Mouse (Mus musculus): ENCODE measurements around the gene Vmn2r6. TPM values are rescaled to one million over a fixed set of nuclear protein-coding genes. Genes with fewer than 3 reads are reported as not detected.
A peak's percentile ranks its signal among the peaks of the same experiment; 100 is the strongest.
"Not testable (repeated sequence)": the region's sequence is repeated elsewhere in the genome, so short reads cannot be mapped to it uniquely, and the experiment has no call there.

Gene Vmn2r6
- not detected in 2 replicates for polyA plus RNA-seq (2014; fragmentation: Nextera tagmentation; extraction: Ambion mirVana)

DNA sequence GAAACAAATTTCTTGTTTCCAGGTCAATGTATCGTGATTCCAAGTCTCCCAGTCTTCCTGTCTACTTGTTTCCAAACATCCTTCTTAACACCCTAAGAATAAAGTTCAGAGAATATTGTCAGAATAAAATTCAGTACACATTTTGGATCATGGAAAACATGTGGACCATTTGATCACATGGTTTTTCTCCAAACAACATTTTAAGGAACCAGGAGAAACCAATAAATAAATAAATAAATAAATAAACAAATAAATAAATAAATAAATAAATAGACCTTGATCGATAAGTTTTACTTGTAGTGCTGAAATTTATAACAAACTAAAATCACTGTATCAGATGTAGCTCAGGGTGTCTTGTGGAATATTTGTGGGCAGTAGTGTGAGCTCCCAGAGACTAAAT lies at the start of gene Vmn2r6:
Vmn2r6 (minus strand) TSS at position 101 of the 400 bp plus-strand sequence.
- not testable (repeated sequence) for H3K27me3 ChIP-seq (ENCODE audit: control insufficient read depth, insufficient read depth, low read length); H3K9me3 ChIP-seq (ENCODE audit: control insufficient read depth, low read depth, low read length); H3K4me3 ChIP-seq (ENCODE audit: low read depth, low read length); H3K27ac ChIP-seq (ENCODE audit: low read length); H3K4me2 ChIP-seq (replicated peaks; ENCODE audit: low read depth, low read length); H3K9ac ChIP-seq (replicated peaks; ENCODE audit: low read depth, low read length); H3K4me1 ChIP-seq (ENCODE audit: control insufficient read depth, insufficient read depth, low read length); H3K36me3 ChIP-seq (ENCODE audit: control insufficient read depth, insufficient read depth, low read length); ATAC-seq (ENCODE audit: insufficient number of reproducible peaks, insufficient read depth, low FRiP score, low read depth)
- 86% methylated on average over 2 of the region's 2 CpGs for WGBS

DNA sequence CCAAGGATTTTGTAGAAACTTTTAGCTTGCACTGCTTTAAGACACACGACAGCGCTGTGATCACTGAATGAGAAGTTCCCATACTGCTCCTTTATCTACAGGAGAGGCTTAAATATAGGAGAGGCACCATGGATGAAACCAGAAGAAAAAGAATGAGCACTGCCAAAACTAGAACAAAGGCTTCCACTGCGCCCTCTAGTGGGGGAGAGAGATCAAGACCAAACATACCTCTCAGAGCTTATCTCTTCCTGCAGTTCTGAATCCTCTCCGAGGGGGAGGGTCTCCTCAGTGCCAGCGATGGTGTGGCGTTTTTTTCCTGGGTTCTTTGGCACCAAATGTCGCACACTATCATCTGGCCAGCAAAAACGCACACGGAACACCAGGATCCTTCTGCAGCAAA lies 22.0 kb upstream of the Vmn2r6 start:
- Histone ChIP-seq H3K36me3 (ENCODE audit: control insufficient read depth, insufficient read depth, low read length) (no peaks in the 10 kb centered on the region), H3K9ac (replicated peaks; ENCODE audit: low read depth, low read length) (no peak overlapping the region), H3K4me1 (ENCODE audit: control insufficient read depth, insufficient read depth, low read length) (no peaks in the 10 kb centered on the region), H3K27me3 (ENCODE audit: control insufficient read depth, insufficient read depth, low read length) (no peaks in the 10 kb centered on the region), H3K9me3 (ENCODE audit: control insufficient read depth, low read depth, low read length) (no peaks in the 10 kb centered on the region), H3K4me3 (ENCODE audit: low read depth, low read length) (no peak overlapping the region), H3K27ac (ENCODE audit: low read length) (no peak overlapping the region), H3K4me2 (replicated peaks; ENCODE audit: low read depth, low read length) (no peak overlapping the region)
- no peak for ATAC-seq (ENCODE audit: insufficient number of reproducible peaks, insufficient read depth, low FRiP score, low read depth)
- WGBS = 69% methylated on average over 9 of the region's 9 CpGs

DNA sequence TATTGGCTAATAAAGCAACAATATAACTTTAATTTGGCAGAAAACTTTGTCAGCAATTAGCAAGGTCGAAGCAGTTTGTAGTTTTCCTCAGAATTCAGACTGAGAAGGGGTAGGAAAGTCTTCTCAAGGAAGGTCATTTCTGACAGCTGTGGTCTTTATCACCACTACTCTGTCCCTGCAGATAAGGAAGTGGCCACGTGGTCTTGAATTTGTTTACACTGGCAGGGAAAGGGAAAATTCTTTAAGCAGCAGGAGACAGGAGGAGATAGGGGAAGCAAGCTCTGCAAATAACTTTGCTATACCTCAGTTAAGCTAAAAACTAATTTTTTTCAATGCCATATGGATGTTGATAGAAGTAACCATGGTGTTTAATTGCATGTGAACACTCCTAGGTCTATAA lies 3.2 kb upstream of the Vmn2r6 start:
- not testable (repeated sequence) for H3K27ac ChIP-seq (ENCODE audit: low read length); H3K4me1 ChIP-seq (ENCODE audit: control insufficient read depth, insufficient read depth, low read length); H3K4me2 ChIP-seq (replicated peaks; ENCODE audit: low read depth, low read length); H3K27me3 ChIP-seq (ENCODE audit: control insufficient read depth, insufficient read depth, low read length); H3K9ac ChIP-seq (replicated peaks; ENCODE audit: low read depth, low read length); H3K9me3 ChIP-seq (ENCODE audit: control insufficient read depth, low read depth, low read length); H3K4me3 ChIP-seq (ENCODE audit: low read depth, low read length); H3K36me3 ChIP-seq (ENCODE audit: control insufficient read depth, insufficient read depth, low read length)
- WGBS = 12% methylated on average over 2 of the region's 2 CpGs
- ATAC-seq (ENCODE audit: insufficient number of reproducible peaks, insufficient read depth, low FRiP score, low read depth) = peak; percentile 28; the same call in 1 of the 2 replicates

DNA sequence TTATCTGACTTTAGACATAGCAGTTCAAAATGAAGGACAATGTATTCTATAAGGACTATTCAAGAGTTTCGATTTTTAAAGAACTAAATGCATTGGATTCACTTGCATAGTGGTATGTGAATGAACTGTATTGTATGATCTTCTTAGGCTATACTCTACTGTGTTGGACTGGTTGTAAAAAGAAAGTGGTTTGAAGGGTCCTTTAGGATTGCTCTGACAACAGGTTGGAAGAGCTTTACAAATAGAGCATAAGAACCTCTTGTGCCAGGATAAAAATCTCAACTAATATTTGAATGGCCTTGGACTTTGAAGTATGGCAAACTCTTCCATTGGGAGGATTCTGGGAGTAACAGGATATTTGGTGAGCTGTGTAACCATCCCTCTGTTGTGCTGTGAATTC lies 42.0 kb downstream of the Vmn2r6 start:
- not testable (repeated sequence) for H3K36me3 ChIP-seq (ENCODE audit: control insufficient read depth, insufficient read depth, low read length); H3K9ac ChIP-seq (replicated peaks; ENCODE audit: low read depth, low read length); H3K27me3 ChIP-seq (ENCODE audit: control insufficient read depth, insufficient read depth, low read length); H3K4me2 ChIP-seq (replicated peaks; ENCODE audit: low read depth, low read length); H3K27ac ChIP-seq (ENCODE audit: low read length); ATAC-seq (ENCODE audit: insufficient number of reproducible peaks, insufficient read depth, low FRiP score, low read depth); H3K4me1 ChIP-seq (ENCODE audit: control insufficient read depth, insufficient read depth, low read length); H3K4me3 ChIP-seq (ENCODE audit: low read depth, low read length); H3K9me3 ChIP-seq (ENCODE audit: control insufficient read depth, low read depth, low read length)
- WGBS = 81% methylated on average over 1 of the region's 1 CpGs

DNA sequence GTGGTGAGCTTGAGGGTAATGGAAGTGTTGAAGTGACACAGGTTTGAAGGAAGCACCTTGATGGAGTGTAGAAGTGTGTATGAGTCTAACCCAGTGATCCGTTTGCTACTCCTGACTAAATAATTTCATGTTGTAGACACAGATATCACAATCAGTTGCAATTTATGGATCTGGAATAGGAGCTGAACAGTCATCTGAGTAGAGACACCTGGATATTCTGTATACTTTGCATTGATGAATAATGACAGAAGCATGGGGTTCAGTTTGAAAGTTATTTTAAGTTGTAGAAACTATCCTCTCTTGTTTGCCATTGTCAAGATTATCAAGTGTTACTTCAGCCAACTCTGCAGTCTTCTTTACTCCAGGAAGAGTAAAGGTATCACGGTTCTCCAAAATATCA lies 55.9 kb downstream of the Vmn2r6 start, which contains the start of gene Vmn2r5:
Vmn2r5 (minus strand) TSS at position 101 of the 400 bp plus-strand sequence.
- H3K9ac ChIP-seq (replicated peaks; ENCODE audit: low read depth, low read length); H3K36me3 ChIP-seq (ENCODE audit: control insufficient read depth, insufficient read depth, low read length); H3K4me1 ChIP-seq (ENCODE audit: control insufficient read depth, insufficient read depth, low read length); H3K4me2 ChIP-seq (replicated peaks; ENCODE audit: low read depth, low read length); H3K4me3 ChIP-seq (ENCODE audit: low read depth, low read length); H3K9me3 ChIP-seq (ENCODE audit: control insufficient read depth, low read depth, low read length); H3K27me3 ChIP-seq (ENCODE audit: control insufficient read depth, insufficient read depth, low read length); ATAC-seq (ENCODE audit: insufficient number of reproducible peaks, insufficient read depth, low FRiP score, low read depth); H3K27ac ChIP-seq (ENCODE audit: low read length): not testable (repeated sequence)
- no CpG with 5 or more reads among the region's 2 CpGs for WGBS

Other genes with a start within 250 kb of the Vmn2r6 start
- gene Vmn2r4, start 150.5 kb downstream of the Vmn2r6 start, polyA plus RNA-seq (2014; fragmentation: Nextera tagmentation; extraction: Ambion mirVana) = not detected in 2 replicates
- gene Vmn2r5, start 56.0 kb downstream of the Vmn2r6 start, polyA plus RNA-seq (2014; fragmentation: Nextera tagmentation; extraction: Ambion mirVana) = not detected in 2 replicates